Mouse (Mus musculus): Measurements from ENCODE around the gene Akap10. TPM values are rescaled to one million over a fixed set of nuclear protein-coding genes. Genes with fewer than 3 reads are reported as not detected.
"Not testable (repeated sequence)": the region's sequence is repeated elsewhere in the genome, so short reads cannot be mapped to it uniquely, and the experiment has no call there.

Akap10 gene
- polyA plus RNA-seq (2012; rRNA removed), result 14.0 and 16.2 TPM in 2 replicates

GRCm38 (mm10) chr11:61930098-61930517, at the start of gene Akap10:
Gene Akap10, minus strand, starts transcription at chr11:61930252.
- peak; percentile 90 to 96 for DNase-seq (ENCODE audit: extremely low spot score in 1 of 2, low spot score in 1 of 2)

GRCm38 (mm10) chr11:61975783-61976182, 45.7 kb upstream of the Akap10 start:
- DNase-seq (ENCODE audit: extremely low spot score in 1 of 2, low spot score in 1 of 2), result no peak

- no peak for DNase-seq (ENCODE audit: extremely low spot score in 1 of 2, low spot score in 1 of 2)
Measured at GRCm38 (mm10) chr11:61974106-61974707, 44.2 kb upstream of the Akap10 start.

GRCm38 (mm10) chr11:61971441-61972221, 41.6 kb upstream of the Akap10 start:
- no peak for DNase-seq (ENCODE audit: extremely low spot score in 1 of 2, low spot score in 1 of 2)

- no peak for DNase-seq (ENCODE audit: extremely low spot score in 1 of 2, low spot score in 1 of 2)
Measured at GRCm38 (mm10) chr11:61970901-61971300, 40.8 kb upstream of the Akap10 start.

- DNase-seq (ENCODE audit: extremely low spot score in 1 of 2, low spot score in 1 of 2), result no peak
Measured at GRCm38 (mm10) chr11:61968875-61969274, 38.8 kb upstream of the Akap10 start.

- no peak for DNase-seq (ENCODE audit: extremely low spot score in 1 of 2, low spot score in 1 of 2)
Measured at GRCm38 (mm10) chr11:61967034-61967433, 37.0 kb upstream of the Akap10 start.

GRCm38 (mm10) chr11:61964611-61965010, 34.6 kb upstream of the Akap10 start:
- DNase-seq (ENCODE audit: extremely low spot score in 1 of 2, low spot score in 1 of 2), result peak in 1 of 2 experiments; percentile 42

GRCm38 (mm10) chr11:61963193-61963592, 33.1 kb upstream of the Akap10 start:
- no peak for DNase-seq (ENCODE audit: extremely low spot score in 1 of 2, low spot score in 1 of 2)

- DNase-seq (ENCODE audit: extremely low spot score in 1 of 2, low spot score in 1 of 2), result no peak
Measured at GRCm38 (mm10) chr11:61962684-61963083, 32.6 kb upstream of the Akap10 start.

- DNase-seq (ENCODE audit: extremely low spot score in 1 of 2, low spot score in 1 of 2), result no peak
Measured at GRCm38 (mm10) chr11:61960096-61960495, 30.0 kb upstream of the Akap10 start.

- DNase-seq (ENCODE audit: extremely low spot score in 1 of 2, low spot score in 1 of 2), result not testable (repeated sequence)
Measured at GRCm38 (mm10) chr11:61958706-61959105, 28.7 kb upstream of the Akap10 start.

- DNase-seq (ENCODE audit: extremely low spot score in 1 of 2, low spot score in 1 of 2), result peak in 1 of 2 experiments; percentile 67
Measured at GRCm38 (mm10) chr11:61957296-61957813, 27.3 kb upstream of the Akap10 start.

GRCm38 (mm10) chr11:61956572-61957295, 26.7 kb upstream of the Akap10 start, which contains the start of gene Specc1:
Gene Specc1, plus strand, starts transcription at chr11:61956763.
- DNase-seq (ENCODE audit: extremely low spot score in 1 of 2, low spot score in 1 of 2), result peak; percentile 82 to 97

- no peak for DNase-seq (ENCODE audit: extremely low spot score in 1 of 2, low spot score in 1 of 2)
Measured at GRCm38 (mm10) chr11:61955951-61956350, 25.9 kb upstream of the Akap10 start.

- no peak for DNase-seq (ENCODE audit: extremely low spot score in 1 of 2, low spot score in 1 of 2)
Measured at GRCm38 (mm10) chr11:61955136-61955535, 25.1 kb upstream of the Akap10 start.

GRCm38 (mm10) chr11:61950632-61951031, 20.6 kb upstream of the Akap10 start:
- peak; percentile 56 to 95 for DNase-seq (ENCODE audit: extremely low spot score in 1 of 2, low spot score in 1 of 2)

GRCm38 (mm10) chr11:61949315-61949714, 19.3 kb upstream of the Akap10 start:
- DNase-seq (ENCODE audit: extremely low spot score in 1 of 2, low spot score in 1 of 2), result peak; percentile 35 to 82

- DNase-seq (ENCODE audit: extremely low spot score in 1 of 2, low spot score in 1 of 2), result no peak
Measured at GRCm38 (mm10) chr11:61946608-61947007, 16.6 kb upstream of the Akap10 start.

GRCm38 (mm10) chr11:61944417-61944816, 14.4 kb upstream of the Akap10 start:
- no peak for DNase-seq (ENCODE audit: extremely low spot score in 1 of 2, low spot score in 1 of 2)

- DNase-seq (ENCODE audit: extremely low spot score in 1 of 2, low spot score in 1 of 2), result no peak
Measured at GRCm38 (mm10) chr11:61942903-61943302, 12.9 kb upstream of the Akap10 start.
